In genomic region chr5:146653686-146654450, GRCm38 (mm10) we compare ENCODE assay signal across 30 mouse cellular contexts.
DNase-seq lines count a peak whose midpoint lies in the region; ATAC-seq and TF ChIP-seq lines count a peak whose summit lies in the region.
"Had no signal": no experiment of that assay in that cellular context is flagged by ENCODE, and none has a peak within 500 bp of the region (broad histone marks: within the 10 kb centered on the region; RNA-seq: fewer than 3 reads in every experiment).

No protein-coding gene starts in this region.

- ATAC-seq in hindbrain, embryonic 16.5 days: peak; percentile 52; the same call in 1 of the 2 replicates
- ATAC-seq in hindbrain, embryonic 11.5 days (ENCODE audit: low FRiP score): no peak
- ATAC-seq: intestine, embryonic 15.5 days had no signal

- TF ChIP-seq POLR2A in bone marrow macrophage, adult 2 months (IDR thresholded peaks at IDR 0.05; ENCODE audit: borderline replicate concordance, low read depth, low read length): no peak

- H3K4me3 ChIP-seq in hindbrain, embryonic 16.5 days (ENCODE audit: low read length): no peak overlapping the region
- H3K4me3 ChIP-seq in hindbrain, embryonic 11.5 days (ENCODE audit: low read depth, low read length): no peak overlapping the region
- no peak overlapping the region for H3K4me3 ChIP-seq in bone marrow macrophage, adult 2 months (ENCODE audit: insufficient read depth, low read length)
- H3K4me3 ChIP-seq: embryonic facial prominence, embryonic 12.5 days; heart, embryonic 12.5 days; hindbrain, embryonic 15.5 days; intestine, embryonic 15.5 days; limb, embryonic 12.5 days; liver, embryonic 15.5 days; lung, embryonic 15.5 days; neural tube, embryonic 15.5 days had no signal

- peak overlapping the region; percentile 11; the same call in 1 of the 2 replicates for H3K4me2 ChIP-seq in hindbrain, embryonic 16.5 days (ENCODE audit: low read length)
- no peak overlapping the region for H3K4me2 ChIP-seq in hindbrain, embryonic 11.5 days (replicated peaks; ENCODE audit: low read depth, low read length)
- H3K4me2 ChIP-seq: embryonic facial prominence, embryonic 12.5 days; heart, embryonic 12.5 days; hindbrain, embryonic 15.5 days; intestine, embryonic 15.5 days; limb, embryonic 12.5 days; liver, embryonic 15.5 days; lung, embryonic 15.5 days; neural tube, embryonic 15.5 days had no signal

- no peaks in the 10 kb centered on the region for H3K4me1 ChIP-seq in hindbrain, embryonic 16.5 days (ENCODE audit: control insufficient read depth, insufficient read depth, low read depth, low read length)
- H3K4me1 ChIP-seq in hindbrain, embryonic 11.5 days (replicated peaks; ENCODE audit: control insufficient read depth, insufficient read depth, low read length): no peaks in the 10 kb centered on the region
- H3K4me1 ChIP-seq in bone marrow macrophage, adult 2 months (ENCODE audit: control insufficient read depth, insufficient read depth, low read length): peaks cover 32% of the 10 kb centered on the region
- H3K4me1 ChIP-seq: embryonic facial prominence, embryonic 12.5 days; heart, embryonic 12.5 days; intestine, embryonic 15.5 days; limb, embryonic 12.5 days; liver, embryonic 15.5 days; lung, embryonic 15.5 days; neural tube, embryonic 15.5 days had no signal

- WGBS in hindbrain, embryonic 16.5 days: 69% methylated on average over 19 of the region's 19 CpGs
- WGBS in hindbrain, embryonic 11.5 days: 83% methylated on average over 19 of the region's 19 CpGs

- no peaks in the 10 kb centered on the region for H3K36me3 ChIP-seq in hindbrain, embryonic 16.5 days (ENCODE audit: control insufficient read depth, insufficient read depth, low read length)
- no peaks in the 10 kb centered on the region for H3K36me3 ChIP-seq in hindbrain, embryonic 11.5 days (ENCODE audit: control insufficient read depth, insufficient read depth, low read length)
- H3K36me3 ChIP-seq: embryonic facial prominence, embryonic 12.5 days; heart, embryonic 12.5 days; hindbrain, embryonic 15.5 days; intestine, embryonic 15.5 days; limb, embryonic 12.5 days; liver, embryonic 15.5 days; lung, embryonic 15.5 days; neural tube, embryonic 15.5 days had no signal

- DNase-seq in cerebellum, postnatal 36 days: peak; percentile 14 to 20
- DNase-seq in cerebellum, adult 11-12 months: no peak
- DNase-seq in hindbrain, embryonic 11.5 days (ENCODE audit: low spot score): no peak
- DNase-seq in brain, adult 2 months (ENCODE audit: low read depth, low spot score): peak; percentile 64
- no peak for DNase-seq in lung, postnatal 14 days
- DNase-seq: adrenal gland, postnatal 25 days; B cell, adult 2 months; cerebellum, adult 18-20 months; embryo, embryonic 11 days; gastrocnemius, postnatal 25 days; heart, postnatal 4 days; kidney, adult 8-10 months; kidney, postnatal 4 days; layer of hippocampus, adult 9-11 months; lung, postnatal 36 days; midbrain, embryonic 14.5 days; retina, postnatal 1 day; right cerebral cortex, postnatal 14 days; thymus, postnatal 4 days had no signal

- H3K27me3 ChIP-seq in hindbrain, embryonic 16.5 days (replicated peaks; ENCODE audit: control insufficient read depth, insufficient read depth, low read length): no peaks in the 10 kb centered on the region
- 0 out of 2 replicates have a peak, but pooled peaks cover 2% of the 10 kb centered on the region for H3K27me3 ChIP-seq in hindbrain, embryonic 11.5 days (ENCODE audit: control insufficient read depth, insufficient read depth, low read length)
- H3K27me3 ChIP-seq: embryonic facial prominence, embryonic 12.5 days; hindbrain, embryonic 15.5 days; intestine, embryonic 15.5 days; liver, embryonic 15.5 days; lung, embryonic 15.5 days had no signal

- H3K9me3 ChIP-seq in hindbrain, embryonic 16.5 days (ENCODE audit: control insufficient read depth, low read length): no peaks in the 10 kb centered on the region
- H3K9me3 ChIP-seq in hindbrain, embryonic 11.5 days (ENCODE audit: control insufficient read depth, low read length): no peaks in the 10 kb centered on the region
- H3K9me3 ChIP-seq: embryonic facial prominence, embryonic 12.5 days; heart, embryonic 12.5 days; hindbrain, embryonic 15.5 days; intestine, embryonic 15.5 days; limb, embryonic 12.5 days; liver, embryonic 15.5 days; lung, embryonic 15.5 days; neural tube, embryonic 15.5 days had no signal

- H3K9ac ChIP-seq in hindbrain, embryonic 16.5 days (ENCODE audit: low read depth, low read length): no peak overlapping the region
- H3K9ac ChIP-seq in hindbrain, embryonic 11.5 days (ENCODE audit: low read depth, low read length): no peak overlapping the region
- H3K9ac ChIP-seq: embryonic facial prominence, embryonic 12.5 days; heart, embryonic 12.5 days; hindbrain, embryonic 15.5 days; intestine, embryonic 15.5 days; limb, embryonic 12.5 days; liver, embryonic 15.5 days; lung, embryonic 15.5 days; neural tube, embryonic 15.5 days had no signal

- no peak overlapping the region for H3K27ac ChIP-seq in hindbrain, embryonic 16.5 days (ENCODE audit: low read depth, low read length)
- H3K27ac ChIP-seq in hindbrain, embryonic 11.5 days (ENCODE audit: low read depth, low read length): no peak overlapping the region
- H3K27ac ChIP-seq in bone marrow macrophage, adult 2 months (ENCODE audit: insufficient read depth, low read depth, low read length): peak overlapping the region; percentile 8; the same call in 1 of the 2 replicates
- H3K27ac ChIP-seq: embryonic facial prominence, embryonic 12.5 days; hindbrain, embryonic 15.5 days; intestine, embryonic 15.5 days; kidney, postnatal 0 days; limb, embryonic 12.5 days; liver, embryonic 15.5 days; lung, embryonic 15.5 days; neural tube, embryonic 15.5 days had no signal

- no peak for TF ChIP-seq CTCF in bone marrow macrophage, adult 2 months (IDR thresholded peaks at IDR 0.05; ENCODE audit: low read depth, low read length)

Comparison
In these comparisons a context has a peak if more than half of its experiments do, and no peak if none do; other contexts are left out.
1. DNase-seq: peak in cerebellum, postnatal 36 days (2 of 2) and brain, adult 2 months (single experiment); none in cerebellum, adult 11-12 months (single experiment), hindbrain, embryonic 11.5 days (single experiment) and lung, postnatal 14 days (single experiment).